Mouse (Mus musculus): Measurements from ENCODE around the gene 3830406C13Rik.
"Not testable (repeated sequence)": the region's sequence is repeated elsewhere in the genome, so short reads cannot be mapped to it uniquely, and the experiment has no call there.

Gene 3830406C13Rik

DNA sequence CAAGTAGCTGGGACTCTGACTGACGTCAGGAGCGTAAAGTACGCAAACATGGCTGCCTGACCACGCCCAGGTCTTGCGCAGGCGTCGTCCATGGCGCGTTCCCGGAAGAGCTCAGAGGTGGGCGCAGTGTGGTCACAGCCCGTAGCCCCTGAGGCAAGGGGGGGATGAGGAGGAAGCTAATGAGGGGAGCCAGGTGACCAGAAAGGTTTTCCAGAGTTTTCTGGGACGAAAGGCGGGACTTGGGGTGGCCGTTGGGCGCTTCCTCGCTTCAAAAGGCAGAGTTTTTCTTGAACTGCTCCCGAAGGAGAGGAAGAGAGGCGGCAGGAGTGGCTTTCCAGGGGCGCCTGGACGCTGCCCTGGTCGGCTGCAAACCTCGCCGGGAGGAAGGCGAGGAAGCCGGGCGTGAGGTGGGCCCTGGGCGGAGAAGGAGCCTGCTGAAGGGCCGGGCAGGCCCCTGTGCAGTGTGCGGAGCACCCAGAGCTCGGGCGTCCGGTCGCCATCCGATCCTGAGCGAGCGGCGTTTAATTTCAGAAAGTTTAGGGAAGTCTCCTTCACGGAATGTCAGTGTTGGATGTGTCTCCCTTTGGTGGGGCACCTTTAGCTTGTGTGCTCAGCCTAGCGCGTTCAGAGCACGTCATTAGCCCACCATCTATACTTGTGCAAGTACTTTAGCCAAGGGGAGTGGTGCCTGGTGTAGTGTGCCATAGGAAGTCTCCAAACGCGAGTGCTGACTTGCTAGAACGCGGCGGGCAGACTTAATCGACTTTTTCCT, at the start of gene 3830406C13Rik:
Gene 3830406C13Rik, plus strand, starts transcription at position 33 of the 772 bp plus-strand sequence.
- peak; percentile 82 for DNase-seq

GRCm38 (mm10) chr14:12243726-12244125, 40.2 kb upstream of the 3830406C13Rik start:
- no peak for DNase-seq

DNA sequence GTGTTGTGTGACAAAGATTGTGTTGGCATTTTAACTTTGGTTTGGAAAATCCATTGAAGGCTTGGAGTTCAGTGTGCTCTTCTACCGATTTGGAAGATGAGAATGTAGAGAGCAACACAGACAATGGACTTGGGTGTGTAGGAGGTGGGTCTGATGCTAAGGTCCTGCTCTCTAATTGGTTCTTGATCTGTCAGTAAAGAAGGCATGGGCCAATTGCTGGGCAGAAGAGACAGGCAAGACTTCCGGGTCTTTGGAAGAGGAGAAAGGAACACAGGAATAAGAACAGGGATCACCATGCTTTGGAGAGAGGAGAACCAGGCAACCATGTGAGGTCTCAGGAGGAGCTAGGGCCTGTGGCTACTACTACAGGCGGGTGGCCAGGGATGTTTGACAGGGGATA, 7.9 kb upstream of the 3830406C13Rik start:
- DNase-seq: no peak

- no peak for DNase-seq
Measured at GRCm38 (mm10) chr14:12283641-12284040, 332 bp upstream of the 3830406C13Rik start, which contains the start of gene Gm49355. Gene Gm49355, plus strand, starts transcription at chr14:12283976.

DNA sequence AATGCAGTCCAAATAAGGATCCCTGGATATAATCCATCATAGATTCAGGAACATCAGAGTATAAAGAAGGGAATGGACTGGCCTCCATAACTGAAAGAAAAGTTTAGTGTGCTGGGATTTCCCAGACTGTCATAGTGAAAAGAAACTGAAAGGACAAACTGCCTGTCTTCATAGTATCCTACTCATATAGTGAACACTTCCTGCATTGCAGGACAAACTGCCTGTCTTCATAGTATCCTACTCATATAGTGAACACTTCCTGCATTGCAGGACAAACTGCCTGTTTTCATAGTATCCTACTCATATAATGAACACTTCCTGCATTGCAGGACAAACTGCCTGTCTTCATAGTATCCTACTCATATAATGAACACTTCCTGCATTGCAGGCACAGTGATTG, 5.8 kb downstream of the 3830406C13Rik start:
- DNase-seq: not testable (repeated sequence)

DNA sequence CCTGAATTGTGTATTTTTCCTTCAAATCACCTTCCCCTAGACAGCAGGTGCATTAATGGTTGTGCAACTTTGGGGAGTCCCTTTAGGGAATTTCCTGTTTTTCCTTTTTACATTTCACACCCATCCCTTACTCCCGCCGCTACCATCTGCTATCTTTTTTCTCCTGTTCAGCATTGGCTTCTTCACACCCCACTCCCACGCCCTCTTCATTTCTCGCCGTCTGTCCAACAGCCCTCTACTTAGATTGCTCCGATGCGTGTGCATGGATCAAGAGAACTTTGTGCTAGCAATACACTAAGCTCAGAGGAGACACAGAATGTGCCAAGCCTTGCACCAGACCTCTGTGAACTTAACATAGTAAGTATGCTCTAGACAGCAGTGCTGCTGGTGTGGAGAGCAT, 12.4 kb downstream of the 3830406C13Rik start:
- peak; percentile 21 for DNase-seq

DNA sequence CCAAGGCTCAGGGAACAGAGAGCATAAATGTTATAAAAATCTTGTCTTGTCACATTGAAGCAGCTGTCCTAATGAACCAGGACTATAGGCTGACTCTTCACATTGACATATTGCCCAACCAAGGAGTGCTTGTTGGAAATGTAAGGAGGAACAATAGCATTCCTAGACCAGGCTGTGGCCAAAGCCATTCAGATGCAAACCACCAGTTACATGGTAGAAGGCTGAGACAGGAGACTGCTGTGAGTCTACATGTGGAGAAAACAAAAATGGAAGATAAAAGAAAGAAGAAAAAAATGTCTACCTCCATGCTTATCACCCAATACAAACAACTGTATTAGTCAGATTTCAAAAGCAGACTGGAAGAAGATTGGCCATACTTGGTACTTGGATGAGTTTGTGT, 15.2 kb downstream of the 3830406C13Rik start:
- no peak for DNase-seq

DNA sequence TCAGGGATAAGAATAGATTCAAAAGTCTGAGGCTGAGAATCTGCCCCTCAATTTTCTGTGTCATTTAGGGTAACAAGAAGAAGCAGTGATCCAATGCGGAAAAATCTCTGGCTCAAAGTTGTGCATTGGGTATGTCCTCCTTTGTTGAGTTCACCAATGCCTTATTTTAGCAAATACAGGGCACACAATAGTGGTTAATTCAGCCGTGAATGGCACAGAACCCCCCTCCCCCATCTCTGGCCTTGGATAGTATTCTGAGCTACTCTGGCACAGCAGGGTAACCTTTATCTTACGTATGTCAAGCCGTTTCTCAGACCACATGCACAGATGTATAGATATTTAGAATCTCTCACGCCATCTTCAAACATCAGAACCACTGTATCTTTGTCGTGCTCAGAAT, 15.7 kb downstream of the 3830406C13Rik start:
- DNase-seq: no peak

GRCm38 (mm10) chr14:12300275-12300674, 16.3 kb downstream of the 3830406C13Rik start:
- no peak for DNase-seq

- DNase-seq: no peak
Measured at GRCm38 (mm10) chr14:12300677-12301076, 16.7 kb downstream of the 3830406C13Rik start.

DNA sequence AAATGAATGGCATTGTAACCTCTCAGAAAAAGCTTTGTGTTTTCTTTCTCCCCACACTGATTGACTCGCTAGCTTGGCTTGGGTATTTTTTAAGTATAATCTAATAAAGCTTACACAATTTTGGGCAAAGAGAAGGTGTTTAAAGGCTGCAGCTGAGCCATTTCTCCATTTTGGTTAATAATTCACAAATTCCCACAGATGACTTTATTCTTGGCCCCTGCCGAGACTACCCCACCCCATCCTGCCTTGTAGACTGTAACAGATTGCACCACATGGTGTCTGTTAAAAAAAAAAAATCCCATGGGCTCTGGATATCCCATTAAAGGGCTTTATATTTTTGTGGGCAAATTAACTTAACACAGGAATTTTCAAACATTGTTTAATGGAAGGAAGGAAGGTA, 19.1 kb downstream of the 3830406C13Rik start:
- DNase-seq: no peak

DNA sequence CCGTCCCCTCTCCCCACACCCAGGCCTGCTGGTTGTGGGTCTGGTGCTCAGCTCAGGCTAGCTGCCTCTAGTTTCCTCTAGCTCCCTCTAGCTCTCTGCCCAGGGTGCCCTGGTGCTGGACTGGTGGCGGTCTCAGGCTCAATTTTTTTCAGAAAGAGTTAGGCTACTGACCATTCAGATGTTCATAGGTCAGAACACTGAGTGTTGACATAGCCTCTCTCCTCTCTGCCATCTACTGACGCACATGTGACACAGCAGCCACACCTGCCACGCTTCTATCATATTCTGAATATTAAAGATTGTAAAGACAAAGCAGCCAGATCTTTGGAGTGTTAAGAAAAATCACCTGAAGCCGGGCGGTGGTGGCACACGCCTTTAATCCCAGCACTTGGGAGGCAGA, 49.6 kb downstream of the 3830406C13Rik start:
- DNase-seq: no peak

DNA sequence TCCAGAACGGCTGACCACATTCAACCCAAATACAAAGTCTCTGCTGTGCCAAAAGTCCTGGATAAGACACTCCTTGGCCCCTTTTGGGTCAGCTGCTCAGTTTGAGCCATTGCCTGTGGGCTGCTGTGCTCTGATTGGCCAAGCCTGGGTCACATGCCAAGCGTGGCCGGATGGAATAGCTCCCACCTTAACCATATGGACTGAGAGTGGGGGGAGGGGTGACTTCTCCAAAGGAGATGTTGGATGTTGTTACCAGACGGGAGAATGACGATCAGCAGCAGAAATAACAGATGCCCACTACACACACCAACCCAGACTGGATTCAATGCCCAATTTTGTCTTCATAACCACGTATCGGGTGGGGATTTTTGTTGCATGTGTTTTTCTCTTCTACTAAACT, 51.0 kb downstream of the 3830406C13Rik start:
- no peak for DNase-seq

- no peak for DNase-seq
Measured at GRCm38 (mm10) chr14:12337421-12337997, 53.5 kb downstream of the 3830406C13Rik start.

DNA sequence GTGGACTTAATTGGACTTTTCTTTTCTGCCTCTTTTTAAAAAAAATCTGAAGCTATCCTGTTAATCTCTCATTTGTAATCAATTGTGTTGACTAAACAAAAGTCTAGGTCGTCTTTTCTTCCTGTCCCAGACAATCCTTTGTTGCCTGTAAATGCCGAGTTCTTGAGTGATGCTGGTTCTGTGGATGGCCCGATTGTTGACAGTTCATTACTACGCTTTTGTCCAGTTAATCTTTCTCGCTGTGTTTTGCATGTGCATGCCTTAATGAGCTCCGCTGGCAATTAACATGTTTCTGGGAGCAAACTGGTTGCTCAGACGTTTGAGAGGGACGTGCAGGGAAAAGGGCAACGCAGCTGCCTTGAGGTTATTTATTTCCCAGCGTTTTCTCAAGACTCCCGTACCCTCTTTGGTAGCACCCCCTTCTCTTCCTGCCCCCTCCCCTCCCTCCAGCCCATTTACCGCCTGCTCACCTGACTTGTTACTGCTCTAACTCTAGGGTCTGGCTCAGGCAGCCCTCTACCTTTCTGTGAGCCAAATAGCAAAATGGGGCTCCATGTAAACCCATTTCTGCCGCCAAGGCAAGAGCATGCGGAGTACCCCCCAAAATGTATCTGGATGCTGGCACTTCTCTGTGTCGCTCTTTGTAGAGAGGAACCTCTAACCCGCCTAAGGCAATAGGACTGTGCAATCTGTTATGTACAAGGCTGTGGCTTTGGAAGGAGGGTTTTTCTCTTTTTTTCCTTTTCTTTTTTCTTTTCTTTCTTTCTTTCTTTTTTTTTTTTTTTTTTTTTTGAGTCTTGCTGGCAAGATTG, 54.2 kb downstream of the 3830406C13Rik start:
- no peak for DNase-seq

GRCm38 (mm10) chr14:12338811-12339565, 55.0 kb downstream of the 3830406C13Rik start:
- DNase-seq: no peak

DNA sequence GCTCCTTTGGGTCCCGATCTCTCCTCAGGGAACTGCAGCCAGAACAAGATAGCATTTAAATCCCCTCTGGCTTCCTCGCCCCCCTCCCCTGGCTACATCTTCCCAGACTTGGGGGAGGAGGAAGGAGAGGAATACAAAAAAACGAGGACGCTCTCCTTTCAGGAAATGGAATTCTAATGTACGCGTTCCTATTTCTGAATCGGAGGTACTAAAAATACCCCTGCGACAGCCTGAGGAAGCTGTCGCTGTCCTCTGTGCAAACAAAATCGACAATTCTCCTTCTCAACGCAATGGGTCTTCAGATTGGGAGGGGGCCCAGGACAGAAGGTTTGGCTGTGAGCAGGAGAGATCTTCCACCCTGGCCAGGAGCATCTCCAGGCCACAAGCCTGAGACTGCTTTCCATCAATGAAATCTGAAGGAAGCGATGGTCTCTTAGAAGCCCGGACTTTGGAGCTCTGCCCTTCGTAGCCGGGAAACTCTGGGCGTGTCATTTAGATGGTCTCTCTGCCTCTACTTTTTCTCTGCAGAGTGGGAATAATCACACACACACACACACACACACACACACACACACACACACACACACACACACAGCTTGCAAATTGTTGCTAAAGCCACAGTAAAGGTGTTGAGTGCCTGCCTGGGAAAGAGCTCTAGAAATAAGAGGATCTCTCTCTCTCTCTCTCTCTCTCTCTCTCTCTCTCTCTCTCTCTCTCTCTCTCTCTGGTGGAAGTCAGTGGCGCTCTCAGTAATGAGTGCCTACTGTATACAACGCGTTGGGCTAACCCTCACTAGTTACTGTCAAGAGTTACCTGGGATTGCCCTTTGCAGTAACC, 56.5 kb downstream of the 3830406C13Rik start:
- no peak for DNase-seq

DNA sequence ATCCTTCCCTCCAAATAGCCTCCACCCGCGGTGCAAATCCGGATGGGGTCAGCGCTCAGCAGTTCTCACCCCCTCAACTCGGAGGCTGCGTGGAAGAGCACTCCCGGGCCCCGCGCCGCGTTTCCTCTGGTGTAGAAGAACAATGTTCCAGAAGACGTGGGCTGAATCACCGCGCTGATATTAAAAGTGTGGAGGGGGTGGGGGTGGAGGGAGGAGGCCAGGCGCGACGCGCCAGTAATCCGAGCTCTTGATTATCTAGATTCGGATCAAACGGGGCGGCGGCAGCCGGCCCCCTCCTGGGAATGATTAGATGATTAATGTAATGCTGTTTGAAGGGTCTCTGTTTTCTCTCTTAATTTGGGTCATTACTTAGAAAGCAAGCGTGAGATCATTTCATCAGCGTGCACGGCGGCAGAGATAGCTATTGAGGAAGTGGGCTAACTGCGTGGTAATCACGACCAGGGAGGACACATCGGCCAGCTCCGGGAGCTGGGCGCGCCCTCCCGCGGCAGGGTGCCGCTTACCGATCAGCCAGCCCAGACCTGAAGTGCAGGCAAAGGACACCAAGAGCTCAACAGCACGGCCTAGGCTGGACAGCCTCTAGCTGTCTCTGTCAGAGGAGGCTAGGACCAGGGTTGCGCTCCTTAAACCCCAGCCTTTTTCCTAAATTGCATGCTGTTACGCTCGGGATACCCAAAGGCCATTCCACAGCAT, 57.3 kb downstream of the 3830406C13Rik start:
- no peak for DNase-seq

DNA sequence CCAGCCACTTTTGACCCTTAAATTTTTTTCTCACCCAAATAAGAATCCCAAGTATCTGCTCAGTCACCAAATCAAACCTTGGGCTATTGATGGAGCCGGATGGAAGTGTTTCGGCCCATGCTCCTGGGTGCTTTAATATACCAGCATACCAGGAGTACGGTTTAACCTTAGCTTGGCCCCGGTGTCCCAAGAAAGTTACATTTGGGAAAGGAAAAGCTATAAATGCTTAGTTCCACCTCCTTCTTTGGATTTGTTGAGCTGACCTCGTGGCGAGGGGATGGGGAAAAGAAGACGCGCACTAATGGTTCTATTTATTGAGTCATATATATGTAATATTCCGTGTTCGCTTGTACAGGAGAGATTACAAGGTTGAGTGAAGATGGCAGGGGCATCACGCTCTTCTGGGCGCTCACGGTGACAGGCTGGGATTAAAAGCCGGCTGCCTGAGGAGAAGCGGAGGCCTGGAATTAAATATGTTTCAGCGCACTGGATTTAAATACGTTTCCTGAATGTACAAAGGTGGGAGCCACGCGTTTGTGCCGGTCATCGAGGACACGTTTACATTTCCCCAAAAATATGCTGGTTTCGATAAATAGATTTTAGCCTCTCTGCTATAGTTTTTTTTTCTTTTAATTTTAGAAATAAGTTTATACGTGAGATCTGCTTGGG, 58.0 kb downstream of the 3830406C13Rik start:
- DNase-seq: no peak

DNA sequence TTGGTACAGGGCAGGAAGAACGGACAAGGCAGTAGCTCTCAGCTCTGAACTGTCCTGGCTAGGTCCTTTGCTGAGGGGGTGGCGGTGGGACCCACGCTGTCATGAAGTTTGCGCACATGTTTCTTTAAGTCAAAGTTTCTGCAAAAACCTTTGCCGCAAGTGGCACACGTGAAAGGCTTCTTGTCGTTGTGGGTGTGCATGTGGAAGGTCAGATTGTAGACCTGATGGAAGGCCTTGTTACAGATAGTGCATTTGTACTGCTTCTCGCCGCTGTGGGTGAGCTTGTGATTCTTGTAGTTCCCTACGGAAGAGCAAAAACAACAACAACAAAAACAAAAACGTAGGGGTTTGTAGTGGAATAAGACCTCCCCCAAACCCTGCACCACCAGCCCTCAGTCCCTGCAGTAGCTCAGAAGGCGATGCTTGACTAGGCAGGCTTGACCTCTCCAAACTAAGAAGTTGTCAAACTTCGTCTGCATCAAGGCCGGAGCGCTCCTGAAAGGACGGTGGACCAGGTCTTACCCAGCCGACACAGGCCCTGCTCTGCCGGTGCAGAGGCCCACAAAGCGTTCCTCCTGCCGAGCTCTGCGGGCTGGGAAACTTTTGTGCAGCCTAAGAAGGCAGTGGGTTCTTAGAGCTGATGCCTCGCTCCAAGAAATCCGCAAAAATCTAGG, 58.6 kb downstream of the 3830406C13Rik start:
- no peak for DNase-seq
